In genomic region chr11:95825625-95826024, GRCm38 (mm10) we compare ENCODE assay signal across 9 mouse cellular contexts. TPM values are rescaled to one million over a fixed set of nuclear protein-coding genes. Genes with fewer than 3 reads are reported as not detected.
A peak's percentile ranks its signal among the peaks of the same experiment; 100 is the strongest.
DNase-seq lines count a peak whose midpoint lies in the region; ATAC-seq and TF ChIP-seq lines count a peak whose summit lies in the region.
"Had no signal": no experiment of that assay in that cellular context is flagged by ENCODE, and none has a peak within 500 bp of the region (broad histone marks: within the 10 kb centered on the region; RNA-seq: fewer than 3 reads in every experiment).

No protein-coding gene starts in this region.

- peak overlapping the region; percentile 58; the same call in 1 of the 2 replicates for H3K4me3 ChIP-seq in heart, embryonic 11.5 days (ENCODE audit: low read depth, low read length)
- H3K4me3 ChIP-seq in lung, embryonic 14.5 days (ENCODE audit: low read depth, low read length) = no peak overlapping the region
- H3K4me3 ChIP-seq in embryonic facial prominence, embryonic 13.5 days = peak overlapping the region; percentile 63; the same call in 1 of the 2 replicates
- peak overlapping the region; percentile 76 for H3K4me3 ChIP-seq in liver, embryonic 15.5 days (replicated peaks)

- WGBS in heart, embryonic 11.5 days (ENCODE audit: insufficient replicate concordance) = 55% methylated on average over 3 of the region's 3 CpGs
- 54% methylated on average over 3 of the region's 3 CpGs for WGBS in lung, embryonic 14.5 days
- WGBS in embryonic facial prominence, embryonic 13.5 days = 52% methylated on average over 3 of the region's 3 CpGs
- WGBS in liver, embryonic 15.5 days (ENCODE audit: insufficient replicate concordance) = 55% methylated on average over 3 of the region's 3 CpGs

- no peaks in the 10 kb centered on the region for H3K36me3 ChIP-seq in heart, embryonic 11.5 days (ENCODE audit: control insufficient read depth, insufficient read depth, low read length)
- no peaks in the 10 kb centered on the region for H3K36me3 ChIP-seq in lung, embryonic 14.5 days (ENCODE audit: insufficient read depth)
- H3K36me3 ChIP-seq in embryonic facial prominence, embryonic 13.5 days = no peaks in the 10 kb centered on the region
- H3K36me3 ChIP-seq in liver, embryonic 15.5 days (replicated peaks) = peaks cover 6% of the 10 kb centered on the region
- H3K36me3 ChIP-seq: forebrain, embryonic 12.5 days had no signal

- peaks cover 16% of the 10 kb centered on the region for H3K4me1 ChIP-seq in heart, embryonic 11.5 days (ENCODE audit: control insufficient read depth, insufficient read depth, low read length)
- no peaks in the 10 kb centered on the region for H3K4me1 ChIP-seq in lung, embryonic 14.5 days (ENCODE audit: insufficient read depth)
- H3K4me1 ChIP-seq in embryonic facial prominence, embryonic 13.5 days = peaks cover 18% of the 10 kb centered on the region
- peaks cover 77% of the 10 kb centered on the region for H3K4me1 ChIP-seq in liver, embryonic 15.5 days (replicated peaks)

- H3K27me3 ChIP-seq in heart, embryonic 11.5 days (ENCODE audit: control insufficient read depth, insufficient read depth, low read length) = peaks cover 36% of the 10 kb centered on the region
- H3K27me3 ChIP-seq in lung, embryonic 14.5 days (ENCODE audit: insufficient read depth, low read length) = peaks cover 57% of the 10 kb centered on the region
- H3K27me3 ChIP-seq in embryonic facial prominence, embryonic 13.5 days = peaks cover 90% of the 10 kb centered on the region
- peaks cover 47% of the 10 kb centered on the region for H3K27me3 ChIP-seq in liver, embryonic 15.5 days

- no peak for TF ChIP-seq CTCF in lung, embryonic 14.5 days (IDR thresholded peaks at IDR 0.05; ENCODE audit: low read depth)

- H3K4me2 ChIP-seq in heart, embryonic 11.5 days = peak overlapping the region; percentile 100
- peak overlapping the region; percentile 100; the same call in 1 of the 2 replicates for H3K4me2 ChIP-seq in lung, embryonic 14.5 days
- no peak overlapping the region for H3K4me2 ChIP-seq in embryonic facial prominence, embryonic 13.5 days
- peak overlapping the region; percentile 98 for H3K4me2 ChIP-seq in liver, embryonic 15.5 days

- ATAC-seq in heart, embryonic 11.5 days (replicated peaks; ENCODE audit: insufficient number of reproducible peaks, low FRiP score, low TSS enrichment) = no peak
- ATAC-seq in lung, embryonic 14.5 days (ENCODE audit: insufficient read depth) = no peak
- no peak for ATAC-seq in embryonic facial prominence, embryonic 13.5 days (ENCODE audit: insufficient number of reproducible peaks, insufficient read depth, low FRiP score, low TSS enrichment, low read depth)
- no peak for ATAC-seq in liver, embryonic 15.5 days (ENCODE audit: insufficient read depth)
- ATAC-seq in megakaryocyte progenitor cell, adult 5-6 weeks (replicated peaks; ENCODE audit: poor library complexity) = no peak

- no peak for DNase-seq in heart, postnatal 4 days
- no peak for DNase-seq in lung, embryonic 14.5 days
- no peak for DNase-seq in lung, postnatal 10 days
- no peak for DNase-seq in adrenal gland, postnatal 4 days (ENCODE audit: low spot score in 2 of 2)

- no peak overlapping the region for H3K9ac ChIP-seq in heart, embryonic 11.5 days (ENCODE audit: low read depth, low read length)
- H3K9ac ChIP-seq in lung, embryonic 14.5 days = no peak overlapping the region
- H3K9ac ChIP-seq in embryonic facial prominence, embryonic 13.5 days = 0 out of 2 replicates have a peak overlapping the region, but pooled peaks have one; percentile 77
- peak overlapping the region; percentile 91 for H3K9ac ChIP-seq in liver, embryonic 15.5 days

- H3K9me3 ChIP-seq in heart, embryonic 11.5 days (replicated peaks; ENCODE audit: control insufficient read depth, low read length) = no peaks in the 10 kb centered on the region
- no peaks in the 10 kb centered on the region for H3K9me3 ChIP-seq in lung, embryonic 14.5 days (ENCODE audit: low read depth, low read length)
- no peaks in the 10 kb centered on the region for H3K9me3 ChIP-seq in embryonic facial prominence, embryonic 13.5 days
- no peaks in the 10 kb centered on the region for H3K9me3 ChIP-seq in liver, embryonic 15.5 days (replicated peaks)
- H3K9me3 ChIP-seq: forebrain, embryonic 12.5 days had no signal

- no peak overlapping the region for H3K27ac ChIP-seq in heart, embryonic 11.5 days (ENCODE audit: low read depth, low read length)
- H3K27ac ChIP-seq in lung, embryonic 14.5 days (ENCODE audit: low read depth) = no peak overlapping the region
- no peak overlapping the region for H3K27ac ChIP-seq in embryonic facial prominence, embryonic 13.5 days
- peak overlapping the region; percentile 84 for H3K27ac ChIP-seq in liver, embryonic 15.5 days (replicated peaks)
- H3K27ac ChIP-seq: forebrain, embryonic 12.5 days had no signal

RNA-seq across cellular contexts. Expression of gene Phospho1, which starts 1.3 kb away (rescaled TPM):
- polyA plus RNA-seq in heart, embryonic 11.5 days (2014; fragmentation: Nextera tagmentation; extraction: Ambion mirVana) = 1.1 TPM in 1 of 2 replicates, not detected in the other
- total RNA-seq in heart, postnatal 4 days (2021) = 10 to 100 TPM; 71.7 to 82.2 TPM
- 0.37 TPM in 1 of 2 replicates, not detected in the other for polyA plus RNA-seq in lung, embryonic 14.5 days (2014; fragmentation: Nextera tagmentation; extraction: Ambion mirVana)
- 2.3 and 4.6 TPM in 2 replicates for polyA plus RNA-seq in embryonic facial prominence, embryonic 13.5 days (2015; fragmentation: Nextera tagmentation; extraction: Ambion mirVana)
- 6.4 and 7.1 TPM in 2 replicates for polyA plus RNA-seq in liver, embryonic 15.5 days (2015; fragmentation: Nextera tagmentation; extraction: Ambion mirVana)
- 0.47 and 1.3 TPM in 2 replicates for total RNA-seq in megakaryocyte progenitor cell, adult 5-6 weeks (2015)
- total RNA-seq in megakaryocyte progenitor cell, adult 5-6 weeks (2017) = 0.62 TPM in 1 of 2 replicates, not detected in the other
- 10 to 100 TPM; 25.5 to 26.0 TPM for total RNA-seq in adrenal gland, postnatal 4 days (2021)
- polyA plus RNA-seq: forebrain, embryonic 12.5 days had no signal

RNA-seq across cellular contexts. Expression of gene Gngt2, which starts 11.4 kb away (rescaled TPM):
- 43.1 and 44.6 TPM in 2 replicates for polyA plus RNA-seq in heart, embryonic 11.5 days (2014; fragmentation: Nextera tagmentation; extraction: Ambion mirVana)
- 10 to 100 TPM; 23.2 to 23.8 TPM for total RNA-seq in heart, postnatal 4 days (2021)
- 13.4 and 14.8 TPM in 2 replicates for polyA plus RNA-seq in lung, embryonic 14.5 days (2014; fragmentation: Nextera tagmentation; extraction: Ambion mirVana)
- 12.9 and 13.3 TPM in 2 replicates for polyA plus RNA-seq in embryonic facial prominence, embryonic 13.5 days (2015; fragmentation: Nextera tagmentation; extraction: Ambion mirVana)
- polyA plus RNA-seq in liver, embryonic 15.5 days (2015; fragmentation: Nextera tagmentation; extraction: Ambion mirVana) = 20.1 and 22.1 TPM in 2 replicates
- 4.3 and 9.3 TPM in 2 replicates for total RNA-seq in megakaryocyte progenitor cell, adult 5-6 weeks (2015)
- 4.0 TPM in 2 replicates for total RNA-seq in megakaryocyte progenitor cell, adult 5-6 weeks (2017)
- total RNA-seq in adrenal gland, postnatal 4 days (2021) = 10 to 100 TPM; 17.2 to 23.1 TPM

RNA-seq across cellular contexts. Expression of gene Abi3, which starts 16.7 kb away (rescaled TPM):
- polyA plus RNA-seq in heart, embryonic 11.5 days (2014; fragmentation: Nextera tagmentation; extraction: Ambion mirVana) = 11.5 and 21.1 TPM in 2 replicates
- total RNA-seq in heart, postnatal 4 days (2021) = 10 to 100 TPM; 16.7 to 19.5 TPM
- polyA plus RNA-seq in lung, embryonic 14.5 days (2014; fragmentation: Nextera tagmentation; extraction: Ambion mirVana) = 7.2 TPM in 2 replicates
- polyA plus RNA-seq in embryonic facial prominence, embryonic 13.5 days (2015; fragmentation: Nextera tagmentation; extraction: Ambion mirVana) = 4.4 and 7.9 TPM in 2 replicates
- 6.9 and 7.0 TPM in 2 replicates for polyA plus RNA-seq in liver, embryonic 15.5 days (2015; fragmentation: Nextera tagmentation; extraction: Ambion mirVana)
- 1.5 and 5.0 TPM in 2 replicates for total RNA-seq in megakaryocyte progenitor cell, adult 5-6 weeks (2015)
- total RNA-seq in megakaryocyte progenitor cell, adult 5-6 weeks (2017) = 1.8 and 3.0 TPM in 2 replicates
- total RNA-seq in adrenal gland, postnatal 4 days (2021) = 10 to 100 TPM; 18.6 to 18.8 TPM

Comparison
In these comparisons a context has a peak if more than half of its experiments do, and no peak if none do; other contexts are left out.
1. H3K9ac ChIP-seq: peak in embryonic facial prominence, embryonic 13.5 days (single experiment) and liver, embryonic 15.5 days (single experiment); none in heart, embryonic 11.5 days (single experiment) and lung, embryonic 14.5 days (single experiment).